Mouse (Mus musculus): ENCODE measurements around the gene Ttc9c. TPM values are rescaled to one million over a fixed set of nuclear protein-coding genes. Genes with fewer than 3 reads are reported as not detected.

Ttc9c gene
- polyA plus RNA-seq, 1 experiment = 18.7 TPM

GRCm38 (mm10) chr19:8763276-8763675, 55.9 kb downstream of the Ttc9c start:
- Histone ChIP-seq H3ac (ENCODE audit: control insufficient read depth, insufficient read length) (no peak overlapping the region), H3K4me3 (no peak overlapping the region), H3K4me2 (ENCODE audit: low read depth) (no peak overlapping the region), H3K36me3 (ENCODE audit: control insufficient read depth, insufficient read depth) (peaks cover 43% of the 10 kb centered on the region), H3K27me3 (ENCODE audit: control insufficient read depth, insufficient read depth, insufficient read length) (no peaks in the 10 kb centered on the region), H3K79me2 (ENCODE audit: control insufficient read depth, insufficient read depth) (peaks cover 42% of the 10 kb centered on the region)
- no peak for TF ChIP-seq E2F4 (IDR thresholded peaks at IDR 0.05; ENCODE audit: insufficient read depth)
- TF ChIP-seq CEBPB (IDR thresholded peaks at IDR 0.05; ENCODE audit: insufficient read depth, poor library complexity, severe bottlenecking) = no peak
- no peak for TF ChIP-seq MAX (IDR thresholded peaks at IDR 0.05; ENCODE audit: low read depth)
- no peak for TF ChIP-seq POLR2A (IDR thresholded peaks at IDR 0.05; ENCODE audit: insufficient read length, low read depth)
- no peak for TF ChIP-seq MYOD1 (IDR thresholded peaks at IDR 0.05; ENCODE audit: control insufficient read depth in 1 of 3, insufficient read length in 2 of 3, low read depth in 2 of 3)
- TF ChIP-seq TCF3 (IDR thresholded peaks at IDR 0.05; ENCODE audit: insufficient read length, low read depth) = no peak
- no peak for TF ChIP-seq SRF (IDR thresholded peaks at IDR 0.05; ENCODE audit: control insufficient read depth, insufficient read length, low read depth)
- TF ChIP-seq POLR2AphosphoS2 (IDR thresholded peaks at IDR 0.05; ENCODE audit: insufficient read length, low read depth) = no peak
- no peak for TF ChIP-seq REST (IDR thresholded peaks at IDR 0.05; ENCODE audit: insufficient read depth, insufficient read length)
- TF ChIP-seq MYOG (IDR thresholded peaks at IDR 0.05; ENCODE audit: control insufficient read depth in 1 of 3, insufficient read depth in 1 of 3, insufficient read length in 2 of 3, low read depth in 2 of 3) = no peak
- TF ChIP-seq TCF12 (IDR thresholded peaks at IDR 0.05; ENCODE audit: insufficient read depth, poor library complexity, severe bottlenecking) = no peak
- TF ChIP-seq USF1 (IDR thresholded peaks at IDR 0.05; ENCODE audit: low read depth) = no peak

- H3ac ChIP-seq (ENCODE audit: control insufficient read depth, insufficient read length) = no peak overlapping the region
- no peak for TF ChIP-seq E2F4 (IDR thresholded peaks at IDR 0.05; ENCODE audit: insufficient read depth)
- TF ChIP-seq USF1 (IDR thresholded peaks at IDR 0.05; ENCODE audit: low read depth) = no peak
- no peak for TF ChIP-seq POLR2AphosphoS2 (IDR thresholded peaks at IDR 0.05; ENCODE audit: insufficient read length, low read depth)
- no peak for TF ChIP-seq REST (IDR thresholded peaks at IDR 0.05; ENCODE audit: insufficient read depth, insufficient read length)
- TF ChIP-seq TCF12 (IDR thresholded peaks at IDR 0.05; ENCODE audit: insufficient read depth, poor library complexity, severe bottlenecking) = no peak
- TF ChIP-seq TCF3 (IDR thresholded peaks at IDR 0.05; ENCODE audit: insufficient read length, low read depth) = no peak
- TF ChIP-seq MAX (IDR thresholded peaks at IDR 0.05; ENCODE audit: low read depth) = no peak
- no peak for TF ChIP-seq MYOD1 (IDR thresholded peaks at IDR 0.05; ENCODE audit: control insufficient read depth in 1 of 3, insufficient read length in 2 of 3, low read depth in 2 of 3)
- TF ChIP-seq MYOG (IDR thresholded peaks at IDR 0.05; ENCODE audit: control insufficient read depth in 1 of 3, insufficient read depth in 1 of 3, insufficient read length in 2 of 3, low read depth in 2 of 3) = no peak
- no peak for TF ChIP-seq SRF (IDR thresholded peaks at IDR 0.05; ENCODE audit: control insufficient read depth, insufficient read length, low read depth)
- H3K36me3 ChIP-seq (ENCODE audit: control insufficient read depth, insufficient read depth) = peaks cover 20% of the 10 kb centered on the region
- H3K4me2 ChIP-seq (ENCODE audit: low read depth) = no peak overlapping the region
- H3K27me3 ChIP-seq (ENCODE audit: control insufficient read depth, insufficient read depth, insufficient read length) = no peaks in the 10 kb centered on the region
- H3K4me3 ChIP-seq = no peak overlapping the region
- H3K79me2 ChIP-seq (ENCODE audit: control insufficient read depth, insufficient read depth) = peaks cover 59% of the 10 kb centered on the region
Observed at GRCm38 (mm10) chr19:8760757-8761156, 58.4 kb downstream of the Ttc9c start.

Other genes starting within 250 kb of the Ttc9c start
- gene Slc22a8, start 228.1 kb downstream of the Ttc9c start, polyA plus RNA-seq (2012; fragmentation: generic; extraction: Trizol) = not detected
- gene Slc22a6, start 201.3 kb downstream of the Ttc9c start, polyA plus RNA-seq (2012; fragmentation: generic; extraction: Trizol) = not detected
- not detected for gene Chrm1, start 155.5 kb downstream of the Ttc9c start, polyA plus RNA-seq (2012; fragmentation: generic; extraction: Trizol)
- gene Slc3a2, start 96.0 kb downstream of the Ttc9c start, polyA plus RNA-seq (2012; fragmentation: generic; extraction: Trizol) = 806 TPM
- gene Wdr74, start 83.5 kb downstream of the Ttc9c start, polyA plus RNA-seq (2012; fragmentation: generic; extraction: Trizol) = 109 TPM
- 0.94 TPM for gene 1700092M07Rik, start 78.6 kb downstream of the Ttc9c start, polyA plus RNA-seq (2012; fragmentation: generic; extraction: Trizol)
- gene Stx5a, start 77.9 kb downstream of the Ttc9c start, polyA plus RNA-seq (2012; fragmentation: generic; extraction: Trizol) = 49.5 TPM
- gene Nxf1, start 62.3 kb downstream of the Ttc9c start, polyA plus RNA-seq (2012; fragmentation: generic; extraction: Trizol) = 64.3 TPM
- 59.4 TPM for gene Tmem223, start 48.3 kb downstream of the Ttc9c start, polyA plus RNA-seq (2012; fragmentation: generic; extraction: Trizol)
- 31.6 TPM for gene Tmem179b, start 44.9 kb downstream of the Ttc9c start, polyA plus RNA-seq (2012; fragmentation: generic; extraction: Trizol)
- 19.6 TPM for gene Taf6l, start 32.9 kb downstream of the Ttc9c start, polyA plus RNA-seq (2012; fragmentation: generic; extraction: Trizol)
- gene Polr2g, start 20.8 kb downstream of the Ttc9c start, polyA plus RNA-seq (2012; fragmentation: generic; extraction: Trizol) = 152 TPM
- gene Zbtb3, start 16.8 kb downstream of the Ttc9c start, polyA plus RNA-seq (2012; fragmentation: generic; extraction: Trizol) = 2.4 TPM
- gene Hnrnpul2, start 677 bp upstream of the Ttc9c start, polyA plus RNA-seq (2012; fragmentation: generic; extraction: Trizol) = 42.1 TPM
- 1.00 TPM for gene AC129217.1, start 10.4 kb upstream of the Ttc9c start, polyA plus RNA-seq (2012; fragmentation: generic; extraction: Trizol)
- 5.7 TPM for gene Bscl2, start 18.1 kb upstream of the Ttc9c start, polyA plus RNA-seq (2012; fragmentation: generic; extraction: Trizol)
- gene Gng3, start 19.9 kb upstream of the Ttc9c start, polyA plus RNA-seq (2012; fragmentation: generic; extraction: Trizol) = 0.25 TPM
- 0.25 TPM for gene Lrrn4cl, start 31.4 kb upstream of the Ttc9c start, polyA plus RNA-seq (2012; fragmentation: generic; extraction: Trizol)
- gene Ubxn1, start 52.2 kb upstream of the Ttc9c start, polyA plus RNA-seq (2012; fragmentation: generic; extraction: Trizol) = 236 TPM
- 37.0 TPM for gene Uqcc3, start 61.6 kb upstream of the Ttc9c start, polyA plus RNA-seq (2012; fragmentation: generic; extraction: Trizol)
- 3.3 TPM for gene Lbhd1, start 64.4 kb upstream of the Ttc9c start, polyA plus RNA-seq (2012; fragmentation: generic; extraction: Trizol)
- gene Gm49403, start 64.6 kb upstream of the Ttc9c start, polyA plus RNA-seq (2012; fragmentation: generic; extraction: Trizol) = not detected
- 73.1 TPM for gene 1810009A15Rik, start 69.5 kb upstream of the Ttc9c start, polyA plus RNA-seq (2012; fragmentation: generic; extraction: Trizol)
- 0.44 TPM for gene Gm49416, start 69.6 kb upstream of the Ttc9c start, polyA plus RNA-seq (2012; fragmentation: generic; extraction: Trizol)
- 23.2 TPM for gene Ints5, start 73.7 kb upstream of the Ttc9c start, polyA plus RNA-seq (2012; fragmentation: generic; extraction: Trizol)
- gene Ganab, start 78.7 kb upstream of the Ttc9c start, polyA plus RNA-seq (2012; fragmentation: generic; extraction: Trizol) = 109 TPM
- 66.3 TPM for gene B3gat3, start 101.0 kb upstream of the Ttc9c start, polyA plus RNA-seq (2012; fragmentation: generic; extraction: Trizol)
- gene Rom1, start 110.0 kb upstream of the Ttc9c start, polyA plus RNA-seq (2012; fragmentation: generic; extraction: Trizol) = 6.0 TPM
- gene Eml3, start 110.2 kb upstream of the Ttc9c start, polyA plus RNA-seq (2012; fragmentation: generic; extraction: Trizol) = 14.7 TPM
- 81.5 TPM for gene Mta2, start 122.5 kb upstream of the Ttc9c start, polyA plus RNA-seq (2012; fragmentation: generic; extraction: Trizol)
- 24.9 TPM for gene Tut1, start 134.5 kb upstream of the Ttc9c start, polyA plus RNA-seq (2012; fragmentation: generic; extraction: Trizol)
- 896 TPM for gene Eef1g, start 147.7 kb upstream of the Ttc9c start, polyA plus RNA-seq (2012; fragmentation: generic; extraction: Trizol)
- 93.3 TPM for gene Ahnak, start 170.0 kb upstream of the Ttc9c start, polyA plus RNA-seq (2012; fragmentation: generic; extraction: Trizol)